Mouse (Mus musculus) heart, postnatal 10 days (tissue): Measurements from ENCODE around the gene Apom. TPM values are rescaled to one million over a fixed set of nuclear protein-coding genes. Genes with fewer than 3 reads are reported as not detected.

ENCODE experiments used
- DNase-seq, 2 experiments: peaks; one replicate each; pipeline ENCODE4 v3.0.0; 2021
- intact Hi-C: fragments of 180-260 bp; cut with DNase I; formaldehyde crosslinking; loops from one replicate; pipeline ENCODE4 v1.15.1; 2025
- total RNA-seq, 2 experiments: library from RNA; stranded (reverse); gene quantifications; 2 replicates each; pipeline ENCODE4 v1.2.3; 2021

Gene Apom
- not detected for total RNA-seq

DNA sequence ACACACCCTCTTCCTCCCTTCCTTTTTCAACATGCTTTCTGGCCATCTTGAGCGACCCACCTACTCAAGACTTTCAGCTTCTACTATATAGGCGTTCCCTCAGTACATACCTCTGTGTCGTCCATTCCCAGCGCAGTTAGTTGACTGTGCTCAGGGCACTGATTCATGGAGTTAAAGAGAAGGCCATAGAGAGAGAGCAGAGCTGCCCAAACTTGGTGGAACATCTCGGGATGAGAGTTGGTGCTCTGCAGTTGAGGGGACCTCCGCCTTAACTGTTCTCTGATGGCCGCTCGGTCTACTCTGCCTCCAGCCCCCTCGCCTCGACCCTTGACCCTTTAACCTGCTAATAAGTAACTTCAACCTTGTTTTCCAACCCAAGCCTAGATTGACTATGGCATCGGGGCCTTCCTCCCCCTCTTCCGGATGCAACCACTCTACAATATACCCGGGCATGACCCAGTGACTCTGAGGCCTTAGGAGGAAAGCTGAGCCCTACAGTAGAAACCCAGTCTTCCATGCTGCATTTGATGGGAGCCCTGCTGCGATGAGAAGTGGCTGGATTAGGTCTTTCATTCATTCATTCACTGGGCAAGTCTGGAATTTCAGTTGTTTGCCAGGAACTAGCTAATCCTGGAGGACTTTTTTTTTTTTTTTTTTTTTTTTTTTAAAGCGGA lies at the start of gene Apom:
TSS of gene Apom (minus strand) at position 551 of the 674 bp plus-strand sequence.
- intact Hi-C loops: no loop called here

GRCm38 (mm10) chr17:35180093-35180492 lies 48.2 kb upstream of the Apom start:
- DNase-seq: no peak
- intact Hi-C loops: no loop called here

More for the DNA sequence above, at the start of gene Apom:
- no peak for DNase-seq

- intact Hi-C loops: loop anchor here (1.0 to 2.0 kb wide), 3 partner anchors 16 to 58 kb away; partner anchors contain the start of gene Ltb
- DNase-seq: peak; percentile 77 to 83
Measured at GRCm38 (mm10) chr17:35178528-35178927, 46.7 kb upstream of the Apom start.

DNA sequence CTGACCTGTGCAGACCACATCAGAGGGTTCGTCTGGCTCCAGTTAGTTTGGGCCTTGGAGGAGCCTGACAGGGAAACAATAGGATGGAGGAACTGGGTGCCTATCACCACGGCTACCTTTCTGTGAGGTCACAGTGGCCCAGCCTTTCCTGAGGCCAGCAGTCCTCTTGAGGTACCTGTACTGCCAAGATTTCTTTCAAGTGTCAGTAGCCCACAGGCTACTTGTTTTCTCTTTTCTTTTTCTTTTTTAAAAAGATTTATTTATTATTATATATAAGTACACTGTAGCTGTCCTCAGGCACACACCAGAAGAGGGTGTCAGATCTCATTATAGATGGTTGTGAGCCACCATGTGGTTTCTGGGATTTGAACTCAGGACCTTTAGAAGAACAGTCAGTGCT lies 44.1 kb upstream of the Apom start, which contains the start of gene Aif1:
TSS of gene Aif1 (minus strand) at position 101 of the 400 bp plus-strand sequence.
- intact Hi-C loops: no loop called here
- no peak for DNase-seq

DNA sequence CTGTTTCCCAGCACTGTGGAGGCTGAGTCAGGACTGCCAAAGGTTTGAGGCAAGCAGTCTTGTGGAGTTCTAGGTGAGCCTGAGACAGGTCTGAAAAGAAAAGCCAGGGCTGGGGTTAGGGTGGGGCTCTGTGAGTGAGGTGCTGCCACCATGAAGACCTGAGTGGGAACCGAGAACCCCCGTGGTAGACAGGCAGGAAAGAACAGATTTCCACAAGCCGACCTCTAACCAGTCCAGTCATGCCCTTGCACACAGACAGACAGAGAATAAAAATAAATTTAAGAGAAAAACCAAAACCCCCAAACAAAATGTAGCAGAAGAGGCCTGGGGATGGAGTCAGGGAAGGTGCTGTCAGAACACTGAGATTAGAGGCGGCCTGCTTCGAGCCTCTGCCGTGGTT lies 43.5 kb upstream of the Apom start:
- intact Hi-C loops: no loop called here
- DNase-seq: no peak

DNA sequence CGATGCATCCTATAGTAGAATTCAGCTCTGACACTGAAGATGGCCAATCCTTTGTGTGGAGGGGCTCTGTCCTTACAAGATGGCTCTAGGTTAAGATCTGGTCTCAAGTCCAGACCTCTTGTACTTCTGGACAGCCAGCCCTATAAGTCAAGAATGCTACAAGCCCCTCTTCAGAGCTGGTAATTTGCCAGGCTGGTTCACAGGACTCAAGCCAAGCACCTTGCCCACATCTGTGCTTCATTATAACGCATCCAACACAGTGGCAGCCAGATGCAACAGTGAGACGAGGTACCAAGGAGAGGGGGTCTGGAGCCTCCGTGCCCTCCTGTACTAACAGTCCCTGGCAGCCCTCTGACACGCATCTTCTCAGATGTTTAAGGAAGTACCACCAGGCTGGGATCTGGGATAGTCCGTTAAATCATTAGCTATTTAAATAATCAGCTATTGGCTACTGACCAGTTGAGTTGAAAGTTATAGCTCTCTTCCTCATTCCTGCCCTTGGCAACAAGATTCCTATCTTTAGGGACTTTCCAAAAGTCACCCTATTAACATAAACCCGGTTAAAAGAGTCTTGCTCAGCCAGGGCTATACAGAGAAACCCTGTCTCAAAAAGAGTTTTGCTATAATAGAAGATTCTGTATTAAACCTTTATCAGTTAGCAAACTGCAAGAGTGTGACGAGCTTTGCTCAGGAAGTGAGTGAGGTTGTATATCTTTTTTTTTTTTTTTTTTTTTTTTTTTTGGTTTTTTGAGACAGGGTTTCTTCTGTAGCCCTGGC lies 42.5 kb upstream of the Apom start:
- no peak for DNase-seq
- intact Hi-C loops: no loop called here

GRCm38 (mm10) chr17:35173329-35173728 lies 41.5 kb upstream of the Apom start:
- no peak for DNase-seq
- intact Hi-C loops: no loop called here

- intact Hi-C loops: no loop called here
- DNase-seq: no peak
Measured at GRCm38 (mm10) chr17:35172445-35173234, 40.8 kb upstream of the Apom start.

GRCm38 (mm10) chr17:35168541-35169207 lies 36.8 kb upstream of the Apom start:
- no peak for DNase-seq
- intact Hi-C loops: no loop called here

- no peak for DNase-seq
Measured at GRCm38 (mm10) chr17:35167794-35168193, 35.9 kb upstream of the Apom start.

GRCm38 (mm10) chr17:35166352-35167035 lies 34.6 kb upstream of the Apom start:
- DNase-seq: peak; percentile 55 to 69
- intact Hi-C loops: loop anchor here (2.0 kb wide), 1 partner anchor 66 kb away; the partner anchor contains the start of gene Atp6v1g2

More at GRCm38 (mm10) chr17:35167794-35168193, 35.9 kb upstream of the Apom start:
- intact Hi-C loops: loop anchor here (2.0 kb wide), 1 partner anchor 65 kb away; the partner anchor contains the start of gene Atp6v1g2

DNA sequence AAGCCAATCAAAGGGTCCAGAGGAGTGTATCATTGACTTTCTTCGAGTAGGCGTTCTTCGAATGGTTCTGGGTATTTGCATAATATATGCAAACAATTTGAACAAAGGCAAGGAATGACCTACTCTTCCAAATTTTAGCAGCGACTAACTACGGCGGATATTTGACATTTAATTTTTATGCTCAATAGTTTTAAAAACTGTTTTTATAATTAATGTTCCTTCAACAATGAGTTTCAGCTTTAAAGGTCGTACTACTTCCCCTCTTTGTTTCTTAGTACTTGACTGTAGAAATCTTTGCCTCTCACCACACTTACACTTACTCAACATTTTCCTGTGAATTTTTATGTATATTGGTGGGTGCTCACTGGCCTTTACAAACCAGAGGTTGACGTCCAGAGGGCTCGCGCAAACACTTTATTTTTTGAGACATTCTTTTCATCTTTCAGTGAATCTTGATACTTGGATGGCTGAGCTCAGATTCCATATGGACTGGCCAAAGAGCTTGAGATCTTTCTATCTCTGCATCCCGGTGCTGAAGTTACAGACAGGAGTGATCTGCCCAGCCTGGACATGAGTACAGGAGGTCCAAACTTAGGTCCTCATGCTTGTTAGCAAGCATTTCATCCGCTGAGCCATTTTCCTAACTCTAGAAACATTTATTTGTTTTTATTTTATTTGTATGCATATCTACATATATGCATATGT lies 33.8 kb upstream of the Apom start:
- DNase-seq: no peak
- intact Hi-C loops: loop anchor here (2.0 kb wide), 1 partner anchor 67 kb away; the partner anchor contains the start of gene Atp6v1g2

DNA sequence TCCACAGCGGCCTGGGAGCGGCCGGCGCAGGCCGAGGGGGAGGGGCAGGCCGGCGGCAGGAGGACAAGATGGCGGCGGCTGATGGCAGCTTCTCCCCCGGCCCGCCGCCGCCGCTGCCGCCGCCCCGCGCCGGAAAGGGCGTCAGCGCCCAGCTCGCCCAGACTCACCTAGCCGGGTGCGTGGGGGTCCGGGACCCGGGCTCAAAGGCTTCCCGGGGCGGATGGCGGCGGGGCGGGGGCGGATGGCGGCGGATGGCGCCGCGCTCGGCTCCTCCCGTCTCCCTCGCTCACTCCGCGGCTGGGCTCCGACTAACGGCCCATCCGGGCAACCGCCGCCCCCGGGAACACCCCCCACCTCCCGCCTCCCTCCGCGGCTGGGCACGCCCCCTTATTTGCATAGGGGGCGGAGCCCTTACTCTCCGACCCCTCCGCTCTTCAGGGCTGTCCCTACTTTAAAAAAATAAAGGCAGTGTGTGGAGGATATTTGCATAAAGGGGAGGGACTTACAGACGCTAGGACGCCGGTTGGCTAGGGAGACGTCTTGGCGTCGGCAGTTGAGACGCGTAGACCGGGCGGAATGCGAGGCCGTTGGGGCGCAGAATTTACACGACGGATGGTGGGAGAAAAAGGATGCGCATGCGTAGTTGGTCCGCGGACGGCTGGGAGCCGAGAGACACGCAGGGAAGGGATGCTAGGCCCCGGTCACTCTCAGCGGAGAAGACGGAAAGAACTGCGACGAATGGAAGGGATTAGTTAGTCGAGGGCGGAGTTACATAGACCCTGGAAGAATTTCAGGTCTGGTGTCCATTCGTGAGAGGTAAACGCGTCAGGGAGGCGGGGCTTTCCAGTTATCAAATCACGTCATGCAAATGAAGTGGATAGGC lies 33.0 kb upstream of the Apom start, which contains the start of gene Prrc2a:
TSS of gene Prrc2a (minus strand) at position 330 of the 883 bp plus-strand sequence.
- DNase-seq: peak; percentile 99

GRCm38 (mm10) chr17:35164218-35164567 lies 32.3 kb upstream of the Apom start:
- no peak for DNase-seq
- intact Hi-C loops: loop anchor here (5.0 kb wide), 1 partner anchor 37 kb away; the partner anchor contains the start of gene D17H6S53E

More for the DNA sequence above, 33.0 kb upstream of the Apom start, which contains the start of gene Prrc2a:
- intact Hi-C loops: loop anchor here (5.0 kb wide), 1 partner anchor 38 kb away; the partner anchor contains the start of gene D17H6S53E

- DNase-seq: peak; percentile 37 to 53
- intact Hi-C loops: loop anchor here (2.0 to 5.0 kb wide), 2 partner anchors 27 to 36 kb away; partner anchors contain the start of gene D17H6S53E
Measured at GRCm38 (mm10) chr17:35163326-35164081, 31.7 kb upstream of the Apom start.

GRCm38 (mm10) chr17:35162730-35163129 lies 30.9 kb upstream of the Apom start:
- intact Hi-C loops: loop anchor here (2.0 to 5.0 kb wide), 2 partner anchors 26 to 35 kb away; partner anchors contain the start of gene D17H6S53E
- peak; percentile 47 to 56 for DNase-seq

DNA sequence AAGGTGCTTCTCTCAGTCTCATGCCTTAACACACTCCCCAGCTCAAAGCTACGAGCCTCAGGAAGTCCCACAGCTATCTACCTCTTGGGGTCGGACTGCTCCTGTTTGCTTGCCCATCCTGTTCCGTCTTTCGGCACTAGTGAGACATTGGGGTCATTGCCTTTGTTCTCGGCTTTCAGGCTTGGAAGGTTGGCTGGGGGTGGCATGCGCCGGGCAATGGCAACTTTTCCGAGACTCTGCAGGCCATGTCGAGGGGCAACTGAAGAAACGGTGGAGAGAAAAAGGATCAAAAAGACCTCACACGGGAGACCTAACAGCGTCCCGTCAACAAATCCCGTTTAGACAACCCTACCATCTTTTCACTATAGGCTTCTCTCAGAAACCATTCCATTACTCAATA lies 30.3 kb upstream of the Apom start:
- no peak for DNase-seq
- intact Hi-C loops: loop anchor here (2.0 to 5.0 kb wide), 2 partner anchors 25 to 35 kb away; partner anchors contain the start of gene D17H6S53E
